Mouse (Mus musculus) T-helper 17 cell (primary cell): ENCODE results near the gene DXBay18.
"Not testable (repeated sequence)": the region's sequence is repeated elsewhere in the genome, so short reads cannot be mapped to it uniquely, and the experiment has no call there.

ENCODE experiments used
- in situ Hi-C, 2 experiments: fragments of 300-600 bp; cut with MboI, MseI; formaldehyde crosslinking; loops; 1 replicate in 1 of 2; 2 replicates in 1 of 2; pipeline ENCODE4 v1.15.1; 2025; ENCODE audit warnings: high pct_unique_total_duplicates in 2 of 2

The DXBay18 gene

GRCm38 (mm10) chrX:73149350-73149749 lies at the start of gene DXBay18:
Gene DXBay18 (minus strand): TSS chrX:73149450.
- in situ Hi-C loops, result loop anchor here (5.0 to 25.0 kb wide), 3 partner anchors 43 to 1638 kb away; partner anchors contain the start of genes Xlr3b (in 1 of the 2), Xlr5a (in 1 of the 2) and Xlr5c (in 1 of the 2)

- in situ Hi-C loops, result loop anchor here (5.0 kb wide), 3 partner anchors 45 to 1715 kb away; partner anchors contain the start of genes DXBay18 (in 1 of the 2) and Xlr5b (in 1 of the 2)
Measured at GRCm38 (mm10) chrX:73191934-73192333, 42.7 kb upstream of the DXBay18 start, which contains the start of gene Xlr3b. Gene Xlr3b (plus strand): TSS chrX:73192207.

- in situ Hi-C loops, result not testable (repeated sequence)
Measured at GRCm38 (mm10) chrX:73176889-73177288, 27.6 kb upstream of the DXBay18 start, which contains the start of gene Spin2d. Gene Spin2d (minus strand): TSS chrX:73176989.

GRCm38 (mm10) chrX:73148496-73148895 lies 754 bp downstream of the DXBay18 start, which contains the start of gene Xlr5b:
Gene Xlr5b (plus strand): TSS chrX:73148796.
- in situ Hi-C loops, result loop anchor here (5.0 to 25.0 kb wide), 3 partner anchors 44 to 1639 kb away; partner anchors contain the start of genes Xlr3b (in 1 of the 2), Xlr5a (in 1 of the 2) and Xlr5c (in 1 of the 2)

GRCm38 (mm10) chrX:73143218-73143618 lies 6.0 kb downstream of the DXBay18 start:
- in situ Hi-C loops, result loop anchor here in 1 of 2 experiments (25.0 kb wide), 1 partner anchor 1644 kb away; no protein-coding TSS in a partner anchor

GRCm38 (mm10) chrX:73122859-73123829 lies 26.1 kb downstream of the DXBay18 start:
- in situ Hi-C loops, result not testable (repeated sequence)

- in situ Hi-C loops, result not testable (repeated sequence)
Measured at GRCm38 (mm10) chrX:73116747-73117146, 32.5 kb downstream of the DXBay18 start, which contains the start of gene Gm14685. Gene Gm14685 (plus strand): TSS chrX:73117047.

- in situ Hi-C loops, result loop anchor here (5.0 kb wide), 2 partner anchors 1600 to 1810 kb away; no protein-coding TSS in a partner anchor
Measured at GRCm38 (mm10) chrX:73096941-73097508, 52.2 kb downstream of the DXBay18 start, which contains the start of gene Xlr3a. Gene Xlr3a (minus strand): TSS chrX:73097095.
